29 mouse cellular contexts compared by ENCODE assay signal in the genomic region with DNA sequence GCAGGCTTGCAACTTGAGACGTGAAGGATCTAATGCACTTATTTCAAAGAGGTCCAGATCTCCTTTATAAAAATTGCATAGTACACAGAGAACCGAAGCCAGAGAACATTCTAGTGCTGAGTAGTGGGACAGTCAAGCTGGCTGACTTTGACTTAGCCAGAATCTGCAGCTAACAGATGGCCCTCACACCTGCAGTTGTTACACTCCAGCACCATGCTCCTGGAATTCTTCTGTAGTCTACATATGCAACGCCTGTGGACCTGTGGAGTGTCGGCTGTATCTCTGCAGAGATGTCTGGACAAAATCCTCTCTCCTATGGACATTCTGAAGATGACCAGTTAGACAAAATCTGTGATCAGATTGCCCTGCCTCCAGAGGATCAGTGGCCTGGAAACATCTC. TPM values are rescaled to one million over a fixed set of nuclear protein-coding genes. Genes with fewer than 3 reads are reported as not detected.
DNase-seq lines count a peak whose midpoint lies in the region; ATAC-seq and TF ChIP-seq lines count a peak whose summit lies in the region.
"Had no signal": no experiment of that assay in that cellular context is flagged by ENCODE, and none has a peak within 500 bp of the region (broad histone marks: within the 10 kb centered on the region; RNA-seq: fewer than 3 reads in every experiment).

No protein-coding gene starts in this region.

- no peak for DNase-seq in frontal cortex, postnatal 14 days (ENCODE audit: low spot score in 2 of 2)
- DNase-seq in layer of hippocampus, adult 2 months (ENCODE audit: low spot score in 2 of 2), result peak in 1 of 2 experiments; percentile 38
- no peak for DNase-seq in layer of hippocampus, adult 9-10 months (ENCODE audit: low spot score)
- no peak for DNase-seq in testis, postnatal 10 days (ENCODE audit: low spot score)
- no peak for DNase-seq in heart, postnatal 4 days
- DNase-seq: adrenal gland, adult 8-10 months; adrenal gland, postnatal 14 days; adrenal gland, postnatal 36 days; B cell, adult 2 months; cerebellum, adult 11 months; cerebellum, adult 18-20 months; cerebellum, adult 8-10 months; cerebellum, adult 9-11 months; cerebellum, postnatal 14 days; cerebellum, postnatal 36 days; embryo, embryonic 11 days had no signal

- peak; percentile 50; the same call in 1 of the 2 replicates for ATAC-seq in frontal cortex, adult (ENCODE audit: low TSS enrichment)
- ATAC-seq: activated CD4-positive, CD25-positive, alpha-beta regulatory T cell, adult 4 months; CD4-positive, CD25-positive, alpha-beta regulatory T cell, adult 4 months; forebrain, embryonic 14.5 days; Patski had no signal

- no peak for TF ChIP-seq POLR2A in testis, adult 2 months (IDR thresholded peaks at IDR 0.05; ENCODE audit: control insufficient read depth, low read depth, low read length)

- no peaks in the 10 kb centered on the region; the same call in 1 of the 2 replicates for H3K4me1 ChIP-seq in testis, adult 2 months (ENCODE audit: control insufficient read depth, insufficient read depth, low read length)
- H3K4me1 ChIP-seq: forebrain, embryonic 12.5 days had no signal

- no peaks in the 10 kb centered on the region for H3K27me3 ChIP-seq in testis, adult 2 months (ENCODE audit: control insufficient read depth, insufficient read depth, low read length)
- H3K27me3 ChIP-seq: CH12.LX; embryonic facial prominence, embryonic 13.5 days; embryonic facial prominence, embryonic 15.5 days; forebrain, embryonic 12.5 days; Patski had no signal

- no peak for TF ChIP-seq CTCF in layer of hippocampus, adult 2 months (conservative IDR thresholded peaks at IDR 0.05)
- TF ChIP-seq CTCF in testis, adult 2 months (IDR thresholded peaks at IDR 0.05; ENCODE audit: control insufficient read depth, insufficient read depth, insufficient replicate concordance, low read depth, low read length), result no peak

- H3K27ac ChIP-seq in layer of hippocampus, adult 2 months, result peak overlapping the region; percentile 80
- H3K27ac ChIP-seq in testis, adult 2 months (ENCODE audit: control insufficient read depth, insufficient read depth, low read depth, low read length), result no peak overlapping the region
- H3K27ac ChIP-seq: embryonic facial prominence, embryonic 13.5 days; embryonic facial prominence, embryonic 15.5 days; forebrain, embryonic 10.5 days; forebrain, embryonic 12.5 days had no signal

- no peak overlapping the region for H3K4me3 ChIP-seq in layer of hippocampus, adult 2 months
- H3K4me3 ChIP-seq in testis, adult 2 months (ENCODE audit: control insufficient read depth, low read depth, low read length), result peak overlapping the region; percentile 23; the same call in 1 of the 2 replicates
- H3K4me3 ChIP-seq: embryonic facial prominence, embryonic 13.5 days; embryonic facial prominence, embryonic 15.5 days; erythroblast, embryonic 14.5 days; forebrain, embryonic 10.5 days; forebrain, embryonic 12.5 days had no signal

- no peaks in the 10 kb centered on the region for H3K36me3 ChIP-seq in testis, adult 2 months (ENCODE audit: control insufficient read depth, insufficient read depth, low read length)
- H3K36me3 ChIP-seq: embryonic facial prominence, embryonic 13.5 days; embryonic facial prominence, embryonic 15.5 days; forebrain, embryonic 10.5 days; forebrain, embryonic 12.5 days; G1E had no signal

RNA-seq across cellular contexts. Expression of a gene that starts 28.6 kb away (rescaled TPM):
- 100 to 1,000 TPM; 110 to 123 TPM for total RNA-seq in layer of hippocampus, adult 2 months (2021)
- polyA plus RNA-seq in testis, adult 2 months (2012; rRNA removed), result 49.3 and 55.0 TPM in 2 replicates
- 10 to 100 TPM; 14.5 to 17.3 TPM for total RNA-seq in heart, postnatal 4 days (2021)
- polyA plus RNA-seq: erythroblast, embryonic 14.5 days; G1E had no signal

Comparison
In these comparisons a context has a peak if more than half of its experiments do, and no peak if none do; other contexts are left out.
1. RNA of a gene that starts 28.6 kb away (total RNA-seq): 110 to 123 TPM in layer of hippocampus, adult 2 months; 14.5 to 17.3 TPM in heart, postnatal 4 days; every median in the first group is over 4 times any median in the second.